Mouse (Mus musculus): ENCODE measurements around the gene Dbp. TPM values are rescaled to one million over a fixed set of nuclear protein-coding genes. Genes with fewer than 3 reads are reported as not detected.

Dbp gene
- total RNA-seq, 2 experiments from 2014 or later: 1.7 to 4.0 TPM

- ATAC-seq (replicated peaks; ENCODE audit: poor library complexity, severe bottlenecking): no peak
Measured at GRCm38 (mm10) chr7:45710477-45711191, 5.7 kb downstream of the Dbp start.

GRCm38 (mm10) chr7:45711316-45712021 lies 6.6 kb downstream of the Dbp start:
- no peak for ATAC-seq (replicated peaks; ENCODE audit: poor library complexity, severe bottlenecking)

GRCm38 (mm10) chr7:45712022-45712757 lies 7.3 kb downstream of the Dbp start:
- ATAC-seq (replicated peaks; ENCODE audit: poor library complexity, severe bottlenecking): no peak

- ATAC-seq (replicated peaks; ENCODE audit: poor library complexity, severe bottlenecking): no peak
Measured at GRCm38 (mm10) chr7:45713396-45713795, 8.5 kb downstream of the Dbp start.

- ATAC-seq (replicated peaks; ENCODE audit: poor library complexity, severe bottlenecking): no peak
Measured at GRCm38 (mm10) chr7:45713881-45714520, 9.1 kb downstream of the Dbp start.

- peak; percentile 0; the same call in 1 of the 2 replicates for ATAC-seq (replicated peaks; ENCODE audit: poor library complexity, severe bottlenecking)
Measured at GRCm38 (mm10) chr7:45714630-45715089, 9.8 kb downstream of the Dbp start.

- peak; percentile 67 for ATAC-seq (replicated peaks; ENCODE audit: poor library complexity, severe bottlenecking)
Measured at GRCm38 (mm10) chr7:45715090-45715708, 10.3 kb downstream of the Dbp start, which contains the start of gene Rpl18. Rpl18 (plus strand) TSS chr7:45715457.

GRCm38 (mm10) chr7:45715741-45716459 lies 11.0 kb downstream of the Dbp start:
- peak; percentile 30 for ATAC-seq (replicated peaks; ENCODE audit: poor library complexity, severe bottlenecking)

GRCm38 (mm10) chr7:45716460-45716857 lies 11.6 kb downstream of the Dbp start:
- ATAC-seq (replicated peaks; ENCODE audit: poor library complexity, severe bottlenecking): no peak

- ATAC-seq (replicated peaks; ENCODE audit: poor library complexity, severe bottlenecking): peak; percentile 15
Measured at GRCm38 (mm10) chr7:45716952-45717917, 12.3 kb downstream of the Dbp start.

GRCm38 (mm10) chr7:45717918-45718297 lies 13.0 kb downstream of the Dbp start, which contains the start of gene Sphk2:
Sphk2 (minus strand) TSS chr7:45718002.
- ATAC-seq (replicated peaks; ENCODE audit: poor library complexity, severe bottlenecking): peak; percentile 55

- no peak for ATAC-seq (replicated peaks; ENCODE audit: poor library complexity, severe bottlenecking)
Measured at GRCm38 (mm10) chr7:45718331-45718730, 13.4 kb downstream of the Dbp start.

GRCm38 (mm10) chr7:45719180-45719579 lies 14.3 kb downstream of the Dbp start:
- no peak for ATAC-seq (replicated peaks; ENCODE audit: poor library complexity, severe bottlenecking)

- no peak for ATAC-seq (replicated peaks; ENCODE audit: poor library complexity, severe bottlenecking)
Measured at GRCm38 (mm10) chr7:45719738-45720412, 15.0 kb downstream of the Dbp start.

GRCm38 (mm10) chr7:45720413-45721233 lies 15.7 kb downstream of the Dbp start, which contains the start of gene Fam83e:
Fam83e (plus strand) TSS chr7:45721212.
- no peak for ATAC-seq (replicated peaks; ENCODE audit: poor library complexity, severe bottlenecking)

- no peak for ATAC-seq (replicated peaks; ENCODE audit: poor library complexity, severe bottlenecking)
Measured at GRCm38 (mm10) chr7:45721234-45721571, 16.3 kb downstream of the Dbp start.

Data from granulocyte monocyte progenitor cell, adult 5-6 weeks (primary cell).